Mouse (Mus musculus): Measurements from ENCODE around the gene Gpr68. TPM values are rescaled to one million over a fixed set of nuclear protein-coding genes. Genes with fewer than 3 reads are reported as not detected.
A peak's percentile ranks its signal among the peaks of the same experiment; 100 is the strongest.

The Gpr68 gene
- polyA plus RNA-seq, 1 experiment from 2014 or later, result 0.85 TPM

GRCm38 (mm10) chr12:100849421-100850138 is 58.4 kb downstream of the Gpr68 start:
- Histone ChIP-seq H3K27ac (ENCODE audit: low read length) (no peak overlapping the region), H3K36me3 (ENCODE audit: control insufficient read depth, insufficient read depth, low read length) (no peaks in the 10 kb centered on the region), H3K27me3 (ENCODE audit: control insufficient read depth, insufficient read depth, low read length) (no peaks in the 10 kb centered on the region), H3K4me3 (replicated peaks; ENCODE audit: low read length) (no peak overlapping the region), H3K9me3 (replicated peaks; ENCODE audit: control insufficient read depth, low read length) (no peaks in the 10 kb centered on the region), H3K4me2 (ENCODE audit: low read depth, low read length) (no peak overlapping the region), H3K9ac (ENCODE audit: low read length) (no peak overlapping the region), H3K4me1 (ENCODE audit: control insufficient read depth, insufficient read depth, low read length) (no peaks in the 10 kb centered on the region)
- ATAC-seq (ENCODE audit: insufficient read depth, low FRiP score), result peak; percentile 82
- WGBS, result 76% methylated on average over 7 of the region's 7 CpGs

- ATAC-seq (ENCODE audit: insufficient read depth, low FRiP score), result no peak
- H3K4me1 ChIP-seq (ENCODE audit: control insufficient read depth, insufficient read depth, low read length), result no peaks in the 10 kb centered on the region
Observed at GRCm38 (mm10) chr12:100847437-100848080, 60.4 kb downstream of the Gpr68 start.

GRCm38 (mm10) chr12:100846566-100846965 is 61.4 kb downstream of the Gpr68 start:
- 39% methylated on average over 1 of the region's 1 CpGs for WGBS
- Histone ChIP-seq H3K4me2 (ENCODE audit: low read depth, low read length) (no peak overlapping the region), H3K27me3 (ENCODE audit: control insufficient read depth, insufficient read depth, low read length) (no peaks in the 10 kb centered on the region), H3K4me3 (replicated peaks; ENCODE audit: low read length) (no peak overlapping the region), H3K27ac (ENCODE audit: low read length) (no peak overlapping the region), H3K9me3 (replicated peaks; ENCODE audit: control insufficient read depth, low read length) (no peaks in the 10 kb centered on the region), H3K4me1 (ENCODE audit: control insufficient read depth, insufficient read depth, low read length) (no peaks in the 10 kb centered on the region), H3K36me3 (ENCODE audit: control insufficient read depth, insufficient read depth, low read length) (no peaks in the 10 kb centered on the region), H3K9ac (ENCODE audit: low read length) (no peak overlapping the region)
- ATAC-seq (ENCODE audit: insufficient read depth, low FRiP score), result no peak

More at GRCm38 (mm10) chr12:100847437-100848080, 60.4 kb downstream of the Gpr68 start:
- Histone ChIP-seq H3K36me3 (ENCODE audit: control insufficient read depth, insufficient read depth, low read length) (no peaks in the 10 kb centered on the region), H3K9ac (ENCODE audit: low read length) (no peak overlapping the region), H3K4me3 (replicated peaks; ENCODE audit: low read length) (no peak overlapping the region), H3K27ac (ENCODE audit: low read length) (no peak overlapping the region), H3K4me2 (ENCODE audit: low read depth, low read length) (no peak overlapping the region), H3K9me3 (replicated peaks; ENCODE audit: control insufficient read depth, low read length) (no peaks in the 10 kb centered on the region), H3K27me3 (ENCODE audit: control insufficient read depth, insufficient read depth, low read length) (no peaks in the 10 kb centered on the region)
- 46% methylated on average over 11 of the region's 11 CpGs for WGBS

GRCm38 (mm10) chr12:100845829-100846228 is 62.2 kb downstream of the Gpr68 start:
- Histone ChIP-seq H3K9me3 (replicated peaks; ENCODE audit: control insufficient read depth, low read length) (no peaks in the 10 kb centered on the region), H3K4me2 (ENCODE audit: low read depth, low read length) (no peak overlapping the region), H3K27ac (ENCODE audit: low read length) (no peak overlapping the region), H3K4me3 (replicated peaks; ENCODE audit: low read length) (no peak overlapping the region), H3K4me1 (ENCODE audit: control insufficient read depth, insufficient read depth, low read length) (no peaks in the 10 kb centered on the region), H3K9ac (ENCODE audit: low read length) (no peak overlapping the region), H3K27me3 (ENCODE audit: control insufficient read depth, insufficient read depth, low read length) (no peaks in the 10 kb centered on the region), H3K36me3 (ENCODE audit: control insufficient read depth, insufficient read depth, low read length) (no peaks in the 10 kb centered on the region)
- ATAC-seq (ENCODE audit: insufficient read depth, low FRiP score), result no peak
- WGBS, result 32% methylated on average over 2 of the region's 2 CpGs

GRCm38 (mm10) chr12:100844546-100844945 is 63.5 kb downstream of the Gpr68 start:
- no peaks in the 10 kb centered on the region for H3K27me3 ChIP-seq (ENCODE audit: control insufficient read depth, insufficient read depth, low read length)
- 81% methylated on average over 7 of the region's 7 CpGs for WGBS
- H3K9ac ChIP-seq (ENCODE audit: low read length), result no peak overlapping the region
- H3K4me2 ChIP-seq (ENCODE audit: low read depth, low read length), result no peak overlapping the region
- no peaks in the 10 kb centered on the region for H3K4me1 ChIP-seq (ENCODE audit: control insufficient read depth, insufficient read depth, low read length)
- no peaks in the 10 kb centered on the region for H3K9me3 ChIP-seq (replicated peaks; ENCODE audit: control insufficient read depth, low read length)
- no peak overlapping the region for H3K4me3 ChIP-seq (replicated peaks; ENCODE audit: low read length)
- H3K27ac ChIP-seq (ENCODE audit: low read length), result no peak overlapping the region
- H3K36me3 ChIP-seq (ENCODE audit: control insufficient read depth, insufficient read depth, low read length), result no peaks in the 10 kb centered on the region
- ATAC-seq (ENCODE audit: insufficient read depth, low FRiP score), result no peak

- Histone ChIP-seq H3K36me3 (ENCODE audit: control insufficient read depth, insufficient read depth, low read length) (no peaks in the 10 kb centered on the region), H3K4me2 (ENCODE audit: low read depth, low read length) (no peak overlapping the region), H3K4me3 (replicated peaks; ENCODE audit: low read length) (no peak overlapping the region), H3K9ac (ENCODE audit: low read length) (no peak overlapping the region), H3K27me3 (ENCODE audit: control insufficient read depth, insufficient read depth, low read length) (no peaks in the 10 kb centered on the region), H3K9me3 (replicated peaks; ENCODE audit: control insufficient read depth, low read length) (no peaks in the 10 kb centered on the region), H3K27ac (ENCODE audit: low read length) (no peak overlapping the region), H3K4me1 (ENCODE audit: control insufficient read depth, insufficient read depth, low read length) (no peaks in the 10 kb centered on the region)
- 64% methylated on average over 4 of the region's 4 CpGs for WGBS
- no peak for ATAC-seq (ENCODE audit: insufficient read depth, low FRiP score)
Observed at GRCm38 (mm10) chr12:100843171-100843570, 64.8 kb downstream of the Gpr68 start.

GRCm38 (mm10) chr12:100841211-100841792 is 66.7 kb downstream of the Gpr68 start:
- no peak overlapping the region for H3K4me3 ChIP-seq (replicated peaks; ENCODE audit: low read length)
- no peaks in the 10 kb centered on the region for H3K27me3 ChIP-seq (ENCODE audit: control insufficient read depth, insufficient read depth, low read length)
- H3K27ac ChIP-seq (ENCODE audit: low read length), result no peak overlapping the region
- no peaks in the 10 kb centered on the region for H3K4me1 ChIP-seq (ENCODE audit: control insufficient read depth, insufficient read depth, low read length)
- H3K4me2 ChIP-seq (ENCODE audit: low read depth, low read length), result no peak overlapping the region
- H3K9ac ChIP-seq (ENCODE audit: low read length), result no peak overlapping the region
- no peaks in the 10 kb centered on the region for H3K36me3 ChIP-seq (ENCODE audit: control insufficient read depth, insufficient read depth, low read length)
- WGBS, result 20% methylated on average over 3 of the region's 3 CpGs
- no peaks in the 10 kb centered on the region for H3K9me3 ChIP-seq (replicated peaks; ENCODE audit: control insufficient read depth, low read length)
- peak; percentile 73 for ATAC-seq (ENCODE audit: insufficient read depth, low FRiP score)

GRCm38 (mm10) chr12:100839926-100840325 is 68.1 kb downstream of the Gpr68 start:
- 80% methylated on average over 6 of the region's 6 CpGs for WGBS

GRCm38 (mm10) chr12:100839079-100839600 is 68.9 kb downstream of the Gpr68 start:
- 33% methylated on average over 8 of the region's 8 CpGs for WGBS
- Histone ChIP-seq H3K27ac (ENCODE audit: low read length) (no peak overlapping the region), H3K9ac (ENCODE audit: low read length) (no peak overlapping the region), H3K4me1 (ENCODE audit: control insufficient read depth, insufficient read depth, low read length) (no peaks in the 10 kb centered on the region), H3K27me3 (ENCODE audit: control insufficient read depth, insufficient read depth, low read length) (no peaks in the 10 kb centered on the region), H3K9me3 (replicated peaks; ENCODE audit: control insufficient read depth, low read length) (no peaks in the 10 kb centered on the region), H3K36me3 (ENCODE audit: control insufficient read depth, insufficient read depth, low read length) (no peaks in the 10 kb centered on the region), H3K4me2 (ENCODE audit: low read depth, low read length) (no peak overlapping the region), H3K4me3 (replicated peaks; ENCODE audit: low read length) (no peak overlapping the region)
- ATAC-seq (ENCODE audit: insufficient read depth, low FRiP score), result no peak

More at GRCm38 (mm10) chr12:100839926-100840325, 68.1 kb downstream of the Gpr68 start:
- no peaks in the 10 kb centered on the region for H3K36me3 ChIP-seq (ENCODE audit: control insufficient read depth, insufficient read depth, low read length)
- H3K27me3 ChIP-seq (ENCODE audit: control insufficient read depth, insufficient read depth, low read length), result no peaks in the 10 kb centered on the region
- H3K9me3 ChIP-seq (replicated peaks; ENCODE audit: control insufficient read depth, low read length), result no peaks in the 10 kb centered on the region
- ATAC-seq (ENCODE audit: insufficient read depth, low FRiP score), result no peak
- no peak overlapping the region for H3K27ac ChIP-seq (ENCODE audit: low read length)
- no peaks in the 10 kb centered on the region for H3K4me1 ChIP-seq (ENCODE audit: control insufficient read depth, insufficient read depth, low read length)
- H3K4me2 ChIP-seq (ENCODE audit: low read depth, low read length), result no peak overlapping the region
- H3K9ac ChIP-seq (ENCODE audit: low read length), result no peak overlapping the region
- no peak overlapping the region for H3K4me3 ChIP-seq (replicated peaks; ENCODE audit: low read length)

All from stomach, embryonic 16.5 days (tissue).